Mouse (Mus musculus) skeletal muscle tissue, adult 2 months (tissue): ENCODE measurements around the gene Lrriq1.

Experiments used
- DNase-seq: peaks from one replicate; pipeline ENCODE4 v3.0.0-alpha.2; 2012; ENCODE audit warnings: low read depth, low spot score

Gene Lrriq1

GRCm38 (mm10) chr10:103235707-103236459, at the start of gene Lrriq1:
Gene Lrriq1, minus strand, starts transcription at chr10:103236322.
- no peak for DNase-seq

GRCm38 (mm10) chr10:103253842-103254803, 18.0 kb upstream of the Lrriq1 start:
- DNase-seq: no peak

- DNase-seq: no peak
Observed at GRCm38 (mm10) chr10:103236460-103236772, 294 bp upstream of the Lrriq1 start.

DNA sequence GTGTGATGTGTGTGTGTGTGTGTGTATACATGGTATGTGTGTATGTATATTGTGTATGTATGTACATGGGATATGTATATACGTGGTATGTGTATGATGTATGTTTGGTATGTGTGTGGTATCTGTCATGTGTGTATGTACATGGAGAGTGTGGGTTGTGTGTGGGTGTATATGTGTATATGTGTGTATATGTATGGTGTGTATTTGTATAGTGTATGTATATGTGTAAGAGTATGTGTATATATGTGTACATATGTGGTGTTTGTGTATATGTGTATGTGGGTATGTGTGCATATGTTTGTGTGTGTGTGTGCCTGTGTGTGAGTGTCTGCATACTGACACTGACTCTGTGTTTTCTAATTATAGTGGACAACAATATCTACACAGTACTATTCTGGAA, 9.5 kb downstream of the Lrriq1 start:
- DNase-seq: no peak

- no peak for DNase-seq
Observed at GRCm38 (mm10) chr10:103194655-103195328, 41.3 kb downstream of the Lrriq1 start.

DNA sequence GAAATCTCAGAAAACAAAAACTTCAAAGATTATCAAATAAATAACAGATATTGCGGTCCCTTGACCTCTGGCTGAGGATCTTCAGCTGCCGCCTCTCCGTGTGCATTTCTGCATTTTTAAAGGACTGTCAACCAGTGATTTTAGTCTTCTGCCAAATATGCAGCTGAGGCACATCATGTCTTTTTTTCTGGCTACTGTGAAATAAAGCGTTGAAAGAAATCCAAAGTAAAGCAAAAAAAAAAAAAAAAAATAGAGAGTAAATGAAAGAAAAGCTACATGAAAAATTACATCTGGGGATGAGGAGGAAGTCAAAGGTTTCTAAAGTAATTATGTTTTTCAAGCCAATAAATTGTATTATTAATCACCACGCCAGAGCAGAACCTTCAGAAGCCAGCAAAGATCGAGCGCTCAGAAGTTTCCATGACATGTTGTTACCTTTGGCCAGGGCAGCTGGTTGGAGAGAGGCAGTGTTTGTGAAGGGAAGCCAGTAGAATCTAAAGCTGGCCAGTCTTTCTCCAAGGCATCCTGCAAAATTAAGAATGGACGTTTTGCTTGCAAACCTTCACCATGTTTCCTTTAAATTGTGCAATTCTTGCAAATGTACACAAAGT, 90.2 kb downstream of the Lrriq1 start:
- DNase-seq: no peak

DNA sequence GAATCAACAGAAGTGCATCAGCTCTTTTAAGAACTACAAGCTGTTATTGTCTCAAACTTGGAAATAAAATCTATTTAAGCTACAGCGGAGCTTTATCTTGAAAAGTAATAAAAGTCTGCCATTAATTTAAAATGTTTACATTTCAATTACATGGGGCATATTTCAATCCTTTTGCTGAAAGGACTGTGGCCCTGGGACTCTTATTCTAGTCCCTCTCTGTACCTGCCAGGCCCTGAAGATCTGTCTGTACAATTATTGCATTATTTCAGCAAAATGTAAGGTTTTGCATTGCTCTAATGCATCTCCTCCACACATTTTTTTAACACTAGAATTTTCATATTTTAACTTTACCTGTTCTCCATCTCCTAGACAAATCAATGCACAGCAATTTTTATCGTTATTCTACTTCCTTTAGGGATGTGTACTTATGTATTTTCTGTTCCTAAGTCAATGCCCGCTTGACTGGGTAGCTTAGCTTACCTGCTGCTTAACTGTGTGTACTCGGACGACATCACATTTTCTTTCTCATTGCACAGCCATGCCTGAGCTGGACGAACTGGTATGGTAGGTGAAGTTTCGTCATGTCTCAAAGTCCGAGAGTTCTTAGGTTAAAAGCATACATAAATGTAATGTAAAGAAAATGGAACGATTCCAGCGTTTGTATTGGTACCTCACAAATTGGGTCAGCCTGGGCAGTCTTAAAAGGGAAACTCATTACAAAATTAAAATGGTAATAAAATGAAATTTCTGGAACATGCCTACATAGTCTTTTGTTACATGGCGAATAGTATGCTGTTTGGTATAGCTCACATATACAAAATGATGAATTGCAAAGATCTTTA, 91.0 kb downstream of the Lrriq1 start:
- DNase-seq: no peak

DNA sequence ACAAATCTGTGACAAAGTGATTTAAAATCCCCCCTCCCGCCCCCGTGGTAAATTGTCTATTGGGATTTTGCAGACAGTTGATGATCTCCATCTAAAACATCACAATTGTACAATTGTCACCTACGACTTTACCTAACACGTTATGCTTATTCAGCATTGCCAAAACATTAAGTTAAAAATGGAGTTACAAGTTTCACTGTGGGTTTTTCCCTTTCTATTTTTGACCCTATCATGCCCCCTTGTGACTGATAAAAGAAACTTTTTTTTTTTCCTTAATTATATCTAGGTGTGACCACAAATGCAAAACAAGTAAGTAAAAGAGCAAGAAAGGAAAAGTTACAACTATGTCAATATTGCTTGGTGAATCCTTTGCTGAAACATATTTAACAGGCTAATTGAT, 93.6 kb downstream of the Lrriq1 start:
- DNase-seq: no peak

DNA sequence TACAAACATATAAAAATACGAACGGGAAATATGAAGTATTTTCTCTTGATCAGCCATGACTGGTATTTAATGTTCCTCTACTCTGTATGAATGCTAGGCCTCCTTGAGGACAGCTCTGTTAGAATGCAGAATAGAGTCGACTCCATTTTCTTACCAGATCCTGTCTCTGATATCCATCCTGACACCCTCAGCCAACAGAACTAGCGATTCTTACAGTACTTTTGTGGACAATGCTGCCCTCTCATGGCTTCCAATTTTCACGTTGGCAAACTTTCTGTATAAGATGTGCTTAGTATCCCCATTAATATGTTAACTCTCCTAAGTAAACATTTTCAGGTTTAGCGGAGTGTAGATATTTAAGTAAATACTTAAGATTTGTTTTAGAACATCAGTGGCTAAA, 94.6 kb downstream of the Lrriq1 start:
- DNase-seq: no peak

- no peak for DNase-seq
Observed at GRCm38 (mm10) chr10:103140609-103141008, 95.5 kb downstream of the Lrriq1 start.

DNA sequence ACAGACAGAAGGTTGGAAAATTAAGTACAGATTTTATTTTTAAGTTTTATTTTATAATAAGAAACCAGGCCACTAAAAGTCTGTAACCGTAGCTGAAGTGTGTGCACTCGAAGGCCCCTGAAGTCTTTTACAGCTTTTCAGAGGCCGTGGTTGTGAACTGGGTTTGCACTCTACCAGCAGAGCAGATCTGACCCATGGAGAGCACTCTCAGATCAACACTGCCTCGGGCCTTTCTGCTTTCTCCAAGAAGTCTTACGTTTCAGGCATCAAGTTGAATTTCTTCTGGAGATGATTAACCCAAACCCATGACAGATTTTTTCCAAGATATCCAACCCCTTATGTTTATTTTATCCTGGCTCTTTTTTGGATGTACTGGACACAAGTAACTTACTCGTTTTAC, 121.5 kb downstream of the Lrriq1 start:
- DNase-seq: no peak

DNA sequence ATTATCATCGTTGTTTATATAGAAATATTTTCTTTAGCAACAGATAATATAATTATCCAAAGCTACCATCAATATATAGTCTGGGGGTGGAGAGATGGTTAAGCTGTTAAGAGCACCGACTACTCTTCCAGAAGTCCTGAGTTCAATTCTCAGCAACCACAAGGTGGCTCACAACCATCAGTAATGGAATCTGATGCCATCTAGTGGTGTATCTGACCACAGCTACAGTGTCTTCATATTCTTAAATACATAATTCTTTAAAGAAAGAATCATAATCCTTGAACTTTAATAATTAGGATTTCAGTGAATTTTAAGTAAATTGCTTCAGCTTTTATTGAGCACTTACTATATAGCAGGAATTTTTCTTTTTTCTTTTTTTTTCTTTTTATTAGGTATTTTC, 128.0 kb downstream of the Lrriq1 start:
- DNase-seq: no peak

DNA sequence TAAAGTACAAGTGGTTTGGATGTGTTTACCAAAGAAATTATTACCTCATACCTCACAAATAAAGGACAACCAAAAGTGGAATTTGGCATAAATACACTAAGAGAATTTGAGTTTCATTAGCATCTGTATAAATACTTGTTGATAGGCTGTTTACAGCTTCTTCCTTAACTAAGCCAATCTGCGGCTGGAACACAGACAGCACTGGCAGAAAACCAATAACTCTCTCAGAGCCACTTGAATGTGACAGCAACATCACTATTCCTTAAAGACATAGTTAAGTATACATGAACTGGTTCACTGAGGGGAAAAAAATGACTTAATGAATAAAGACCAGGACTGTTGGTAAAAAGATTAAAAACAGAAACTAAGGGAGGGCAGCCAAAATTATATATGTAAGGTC, 150.0 kb downstream of the Lrriq1 start:
- DNase-seq: no peak

DNA sequence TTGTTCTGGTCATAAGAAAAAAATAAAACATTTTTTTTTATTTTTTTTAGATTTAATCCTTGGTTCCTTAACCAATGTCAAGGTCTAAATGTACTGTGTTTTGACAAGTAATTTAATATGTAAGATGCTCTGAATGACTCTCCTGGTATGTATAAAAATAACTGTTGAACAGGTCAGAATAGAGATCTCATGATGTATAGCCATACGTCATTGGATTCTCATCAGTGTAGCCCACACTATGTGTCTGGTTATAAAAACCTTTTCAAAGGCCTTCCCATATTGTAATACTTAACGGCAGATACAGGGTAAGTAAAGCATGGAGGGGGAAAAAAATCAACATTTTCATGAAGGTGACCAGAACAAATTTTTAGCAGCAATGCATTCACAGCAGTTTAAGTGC, 186.5 kb downstream of the Lrriq1 start:
- no peak for DNase-seq

- DNase-seq: no peak
Observed at GRCm38 (mm10) chr10:103046623-103047022, 189.5 kb downstream of the Lrriq1 start.

DNA sequence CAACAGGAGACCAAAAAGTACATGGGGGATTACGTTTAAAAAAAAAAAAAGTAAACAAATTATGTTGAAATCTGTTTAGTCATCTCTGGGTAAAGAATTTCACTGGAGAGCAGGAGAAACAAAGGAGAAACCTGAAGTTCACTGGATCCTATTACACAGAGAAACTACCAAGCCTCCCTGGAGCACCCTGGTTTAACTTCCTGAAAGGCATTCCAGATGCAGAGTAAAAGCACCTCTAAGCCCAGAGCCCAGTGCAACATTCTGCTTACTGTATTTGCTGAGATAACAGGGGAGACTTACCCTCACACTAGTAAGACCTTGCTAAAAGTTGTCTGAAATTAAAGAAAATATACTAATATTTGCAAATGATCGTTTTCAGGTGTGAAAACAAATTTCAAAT, 191.1 kb downstream of the Lrriq1 start:
- no peak for DNase-seq

DNA sequence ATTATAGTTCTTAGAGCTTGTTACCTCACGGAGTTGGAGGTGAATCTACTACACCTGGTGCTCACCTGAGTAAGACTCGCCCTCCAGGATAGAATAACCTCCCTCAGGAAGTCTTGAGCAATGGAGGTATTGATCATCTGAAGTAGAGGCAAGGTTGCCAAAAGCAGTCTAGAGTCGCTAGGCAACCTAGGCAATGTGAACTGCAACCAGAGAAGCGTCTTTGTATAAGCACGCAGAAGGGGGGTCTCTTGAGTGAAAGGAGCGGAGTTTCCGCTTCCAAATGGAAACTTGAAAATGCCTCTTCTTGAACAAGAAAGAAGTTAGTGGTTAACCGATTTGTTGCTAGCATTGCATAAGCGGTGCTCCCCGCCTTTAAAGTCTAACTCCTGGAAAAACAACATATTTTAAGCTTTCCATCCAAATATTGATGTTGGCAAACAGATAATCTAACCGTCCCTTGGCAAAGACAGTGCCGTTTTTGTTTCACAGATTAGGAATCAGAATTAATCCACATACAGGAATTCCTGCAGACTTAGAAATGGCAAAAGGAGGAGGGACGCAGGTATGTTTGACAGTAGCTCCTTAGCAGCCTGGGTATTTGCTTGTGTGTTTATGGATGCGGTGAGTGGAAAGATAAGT, 201.0 kb downstream of the Lrriq1 start:
- DNase-seq: no peak

DNA sequence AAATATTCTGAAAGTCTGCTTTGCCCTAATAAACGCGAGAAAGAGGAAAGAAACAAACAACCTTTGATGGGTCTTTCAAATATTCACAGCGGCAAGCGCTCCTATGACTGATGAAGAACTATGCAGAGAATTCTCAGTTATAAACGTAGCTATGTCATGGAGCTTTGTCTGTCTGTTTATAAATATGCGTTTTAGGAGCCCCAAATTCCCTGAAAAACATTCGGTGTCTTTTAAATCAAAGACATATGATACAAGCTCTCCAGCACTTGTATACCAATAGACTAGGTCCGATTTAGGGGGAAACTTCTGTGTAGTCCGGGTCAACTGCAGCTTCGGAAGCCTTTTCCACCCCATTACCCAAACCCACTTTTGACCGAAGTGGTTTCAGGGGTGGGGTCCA, 205.2 kb downstream of the Lrriq1 start:
- no peak for DNase-seq

DNA sequence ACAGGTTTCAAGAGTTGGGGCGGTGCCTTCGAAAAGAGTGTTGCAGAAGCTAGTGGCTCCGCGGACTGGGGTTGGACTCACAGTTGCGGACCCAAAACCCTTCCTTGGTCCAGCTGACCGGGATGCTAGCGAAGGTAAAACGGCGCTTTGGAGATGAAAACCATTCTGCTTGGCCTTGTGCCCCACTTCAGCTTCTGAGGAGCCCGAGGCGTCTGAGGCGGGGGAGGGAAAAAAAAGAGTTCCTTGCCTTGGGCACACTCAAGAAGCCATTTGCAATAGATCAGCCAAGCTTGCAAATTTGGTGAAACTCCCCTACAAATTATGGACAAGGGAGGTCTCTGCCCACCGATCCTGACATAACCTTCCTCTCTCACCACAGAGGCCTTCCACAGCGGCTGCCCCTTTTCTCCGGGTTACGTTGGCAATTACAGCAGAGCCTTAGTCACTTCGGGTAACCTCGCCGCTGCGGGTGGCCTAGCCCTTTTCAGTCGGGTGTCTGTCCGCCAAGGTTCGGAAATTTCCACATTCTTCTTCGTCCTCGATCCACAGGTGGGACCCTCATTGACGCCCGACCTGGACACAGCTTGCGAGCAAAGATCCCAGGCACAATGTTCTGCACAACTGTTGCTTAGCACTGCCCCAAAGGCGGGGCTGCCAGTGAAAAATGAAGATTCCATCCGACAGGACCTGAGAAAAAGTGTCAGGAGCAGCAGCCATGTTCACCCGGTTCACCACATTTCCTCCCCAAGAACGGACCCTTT, 206.2 kb downstream of the Lrriq1 start, which contains the start of gene Alx1:
Gene Alx1 (minus strand): TSS at position 486 of the 761 bp plus-strand sequence.
- DNase-seq: no peak
